Mouse (Mus musculus): ENCODE measurements at regions not wholly inside any gene's neighbourhood (a gene's known extent, or its start where the extent isn't known, plus 50 kb on each side); places are given as distances from the start of the nearest gene placed in this dataset.
A peak's percentile ranks its signal among the peaks of the same experiment; 100 is the strongest.

- no peak for DNase-seq
Measured at GRCm38 (mm10) chr15:68635633-68636032, 2134.9 kb upstream of the Lrrc6 start.

GRCm38 (mm10) chr15:68626976-68627375, 2126.3 kb upstream of the Lrrc6 start:
- no peak for DNase-seq

GRCm38 (mm10) chr15:68624831-68625230, 2124.1 kb upstream of the Lrrc6 start:
- no peak for DNase-seq

- no peak for DNase-seq
Measured at GRCm38 (mm10) chr15:68620417-68621214, 2119.9 kb upstream of the Lrrc6 start.

GRCm38 (mm10) chr15:68606110-68606791, 2105.5 kb upstream of the Lrrc6 start:
- DNase-seq: peak; percentile 13

- DNase-seq: no peak
Measured at GRCm38 (mm10) chr15:68605478-68605877, 2104.8 kb upstream of the Lrrc6 start.

- DNase-seq: no peak
Measured at GRCm38 (mm10) chr15:68582177-68582576, 2081.5 kb upstream of the Lrrc6 start.

GRCm38 (mm10) chr15:68579486-68579885, 2078.8 kb upstream of the Lrrc6 start:
- no peak for DNase-seq

- no peak for DNase-seq
Measured at GRCm38 (mm10) chr15:68560654-68561053, 2059.9 kb upstream of the Lrrc6 start.

GRCm38 (mm10) chr15:68556133-68556532, 2055.4 kb upstream of the Lrrc6 start:
- DNase-seq: no peak

GRCm38 (mm10) chr15:68536055-68536325, 2035.3 kb upstream of the Lrrc6 start:
- DNase-seq: no peak

- no peak for DNase-seq
Measured at GRCm38 (mm10) chr15:68535297-68536054, 2034.8 kb upstream of the Lrrc6 start.

GRCm38 (mm10) chr15:68520759-68521158, 2020.0 kb upstream of the Lrrc6 start:
- no peak for DNase-seq

GRCm38 (mm10) chr15:68512431-68512830, 2011.7 kb upstream of the Lrrc6 start:
- DNase-seq: no peak

- no peak for DNase-seq
Measured at GRCm38 (mm10) chr15:68508190-68508589, 2007.5 kb upstream of the Lrrc6 start.

- DNase-seq: no peak
Measured at GRCm38 (mm10) chr15:68506093-68506492, 2005.4 kb upstream of the Lrrc6 start.

GRCm38 (mm10) chr15:68496438-68496837, 1995.7 kb upstream of the Lrrc6 start:
- DNase-seq: no peak

- DNase-seq: no peak
Measured at GRCm38 (mm10) chr15:68484789-68485188, 1984.1 kb upstream of the Lrrc6 start.

- DNase-seq: no peak
Measured at GRCm38 (mm10) chr15:68477745-68478144, 1977.0 kb upstream of the Lrrc6 start.

- DNase-seq: no peak
Measured at GRCm38 (mm10) chr15:68471928-68472327, 1971.2 kb upstream of the Lrrc6 start.

- no peak for DNase-seq
Measured at GRCm38 (mm10) chr15:68462851-68463250, 1962.1 kb upstream of the Lrrc6 start.

GRCm38 (mm10) chr15:68457239-68457638, 1956.5 kb upstream of the Lrrc6 start:
- DNase-seq: no peak

- DNase-seq: no peak
Measured at GRCm38 (mm10) chr15:68451971-68452370, 1951.3 kb upstream of the Lrrc6 start.
